Mouse (Mus musculus): ENCODE results near the gene Hddc3. TPM values are rescaled to one million over a fixed set of nuclear protein-coding genes. Genes with fewer than 3 reads are reported as not detected.

Hddc3 gene
- total and polyA plus RNA-seq, 3 experiments: 2.6 to 12.6 (median 5.5) TPM

GRCm38 (mm10) chr7:80294062-80294763, 48.7 kb upstream of the Hddc3 start, which contains the start of gene Prc1:
TSS of gene Prc1 (plus strand) at chr7:80294450.
- DNase-seq (ENCODE audit: extremely low read depth): peak; percentile 97
- Histone ChIP-seq H3K36me3 (replicated peaks in 1 of 2; ENCODE audit: control insufficient read depth in 1 of 2, insufficient read depth in 1 of 2, low read length in 1 of 2) (peaks cover 12 to 42% of the 10 kb centered on the region in 2 experiments), H3K27ac (ENCODE audit: insufficient read depth, low read depth) (peak within 1 kb of the TSS; percentile 31), H3K9ac (ENCODE audit: insufficient read depth, low read depth) (peak within 1 kb of the TSS; percentile 69), H3K9me3 (replicated peaks; ENCODE audit: low read length) (no peaks in the 10 kb centered on the region), H3K4me1 (ENCODE audit: control insufficient read depth in 1 of 2, insufficient read depth in 2 of 2) (peaks cover 7 to 36% of the 10 kb centered on the region in 2 experiments; a peak in 3 of 4 replicates), H3K27me3 (replicated peaks) (no peaks in the 10 kb centered on the region), H3K4me2 (ENCODE audit: insufficient read depth, low read depth, poor library complexity, severe bottlenecking) (peak within 1 kb of the TSS; percentile 89), H3K4me3 (replicated peaks in 1 of 3; ENCODE audit: low read depth in 2 of 3, low read length in 2 of 3, poor library complexity in 1 of 3) (peak within 1 kb of the TSS; percentile 75 to 93 (median 82)), H3K79me2 (replicated peaks; ENCODE audit: control insufficient read depth, extremely low read depth, insufficient read depth, poor library complexity, severe bottlenecking) (peaks cover 46% of the 10 kb centered on the region)
- dilution Hi-C loops (cut with MboI; ENCODE audit: extremely low pct_ligation_motif_present, extremely low pct_unique_long_range_greater_than_20kb, low sequenced_read_pairs) (no loop called here), in situ Hi-C loops (cut with MboI; ENCODE audit: low pct_ligation_motif_present, low pct_unique_long_range_greater_than_20kb, low sequenced_read_pairs) (no loop called here)
- TF ChIP-seq ZKSCAN1 (IDR thresholded peaks at IDR 0.05; ENCODE audit: borderline replicate concordance, low read depth, low read length): no peak
- 0 out of 2 replicates have a peak, but pooled peaks have one; percentile 45 for TF ChIP-seq MEF2A (IDR thresholded peaks at IDR 0.05; ENCODE audit: borderline replicate concordance, low read depth, low read length)
- no peak; the same call in 1 of the 2 replicates for TF ChIP-seq IRF4 (IDR thresholded peaks at IDR 0.05; ENCODE audit: low read depth, low read length)
- TF ChIP-seq CTCF (conservative IDR thresholded peaks at IDR 0.05 in 1 of 2, IDR thresholded peaks at IDR 0.05 in 1 of 2; ENCODE audit: low read depth in 2 of 2, low read length in 2 of 2): no peak
- TF ChIP-seq NRF1 (IDR thresholded peaks at IDR 0.05; ENCODE audit: low read depth, low read length): peak; percentile 89
- no peak for TF ChIP-seq JUND (conservative IDR thresholded peaks at IDR 0.05; ENCODE audit: low read depth, low read length)
- TF ChIP-seq USF2 (conservative IDR thresholded peaks at IDR 0.05; ENCODE audit: low read depth, low read length): no peak
- TF ChIP-seq MAFK (IDR thresholded peaks at IDR 0.05; ENCODE audit: insufficient replicate concordance, low read length): no peak
- peak; percentile 83 for TF ChIP-seq NELFE (IDR thresholded peaks at IDR 0.05; ENCODE audit: low read depth, low read length)
- peak; percentile 92 for TF ChIP-seq ZMIZ1 (IDR thresholded peaks at IDR 0.05; ENCODE audit: low read depth, low read length)
- TF ChIP-seq CHD2 (IDR thresholded peaks at IDR 0.05; ENCODE audit: low read length): peak; percentile 42; the same call in 1 of the 2 replicates
- no peak for TF ChIP-seq ETS1 (conservative IDR thresholded peaks at IDR 0.05; ENCODE audit: low read depth, low read length)
- TF ChIP-seq TBP (conservative IDR thresholded peaks at IDR 0.05; ENCODE audit: low read depth, low read length): peak; percentile 63; the same call in 1 of the 2 replicates
- peak; percentile 59 for TF ChIP-seq TCF12 (IDR thresholded peaks at IDR 0.05; ENCODE audit: low read depth, low read length)
- TF ChIP-seq POLR2AphosphoS2 (IDR thresholded peaks at IDR 0.05; ENCODE audit: low read depth, low read length): peak; percentile 91
- TF ChIP-seq PAX5 (IDR thresholded peaks at IDR 0.05; ENCODE audit: low read length): no peak
- no peak for TF ChIP-seq ZC3H11A (IDR thresholded peaks at IDR 0.05; ENCODE audit: low read depth, low read length)
- TF ChIP-seq MAZ (IDR thresholded peaks at IDR 0.05; ENCODE audit: low read depth, low read length): 0 out of 2 replicates have a peak, but pooled peaks have one; percentile 24
- no peak for TF ChIP-seq KAT2A (IDR thresholded peaks at IDR 0.05; ENCODE audit: insufficient replicate concordance, low read length)
- TF ChIP-seq BHLHE40 (IDR thresholded peaks at IDR 0.05; ENCODE audit: low read depth, low read length): peak; percentile 47; the same call in 1 of the 2 replicates
- TF ChIP-seq MAX (IDR thresholded peaks at IDR 0.05; ENCODE audit: low read length): peak; percentile 25; the same call in 1 of the 2 replicates
- no peak for TF ChIP-seq RAD21 (IDR thresholded peaks at IDR 0.05; ENCODE audit: low read depth, low read length)
- peak; percentile 93 for TF ChIP-seq SIN3A (IDR thresholded peaks at IDR 0.05; ENCODE audit: low read length)
- peak; percentile 95 for TF ChIP-seq POLR2A (IDR thresholded peaks at IDR 0.05; ENCODE audit: low read depth, low read length)
- TF ChIP-seq SMC3 (IDR thresholded peaks at IDR 0.05; ENCODE audit: low read depth, low read length): no peak
- peak; percentile 41; the same call in 1 of the 2 replicates for TF ChIP-seq ELF1 (IDR thresholded peaks at IDR 0.05; ENCODE audit: low read depth, low read length)
- TF ChIP-seq UBTF (IDR thresholded peaks at IDR 0.05; ENCODE audit: low read depth, low read length): peak; percentile 80; the same call in 1 of the 2 replicates
- no peak for TF ChIP-seq EP300 (IDR thresholded peaks at IDR 0.05; ENCODE audit: low read length)
- TF ChIP-seq MXI1 (IDR thresholded peaks at IDR 0.05; ENCODE audit: low read depth, low read length): peak; percentile 79
- no peak for TF ChIP-seq ZNF384 (IDR thresholded peaks at IDR 0.05; ENCODE audit: low read depth, low read length)
- peak; percentile 45; the same call in 1 of the 2 replicates for TF ChIP-seq MYC (IDR thresholded peaks at IDR 0.05; ENCODE audit: low read depth, low read length)
- peak; percentile 16; the same call in 1 of the 2 replicates for TF ChIP-seq HCFC1 (IDR thresholded peaks at IDR 0.05; ENCODE audit: low read depth, low read length)
- peak; percentile 85; the same call in 1 of the 2 replicates for TF ChIP-seq E2F4 (IDR thresholded peaks at IDR 0.05; ENCODE audit: insufficient replicate concordance, low read depth, low read length)
- TF ChIP-seq JUN (IDR thresholded peaks at IDR 0.05; ENCODE audit: insufficient read depth, low read depth, low read length): peak; percentile 70
- TF ChIP-seq RCOR1 (conservative IDR thresholded peaks at IDR 0.05; ENCODE audit: low read depth, low read length): no peak
